Mouse (Mus musculus) kidney, adult 11 months (tissue): ENCODE results near the gene Ndufv1.
A peak's percentile ranks its signal among the peaks of the same experiment; 100 is the strongest.
"Not testable (repeated sequence)": the region's sequence is repeated elsewhere in the genome, so short reads cannot be mapped to it uniquely, and the experiment has no call there.

Experiments used
- DNase-seq: peaks from one replicate; pipeline ENCODE4 v3.0.0; 2022

Gene Ndufv1

GRCm38 (mm10) chr19:4012432-4013022 is at the start of gene Ndufv1:
Gene Ndufv1, minus strand, starts transcription at chr19:4012806.
- DNase-seq, result peak; percentile 99

DNA sequence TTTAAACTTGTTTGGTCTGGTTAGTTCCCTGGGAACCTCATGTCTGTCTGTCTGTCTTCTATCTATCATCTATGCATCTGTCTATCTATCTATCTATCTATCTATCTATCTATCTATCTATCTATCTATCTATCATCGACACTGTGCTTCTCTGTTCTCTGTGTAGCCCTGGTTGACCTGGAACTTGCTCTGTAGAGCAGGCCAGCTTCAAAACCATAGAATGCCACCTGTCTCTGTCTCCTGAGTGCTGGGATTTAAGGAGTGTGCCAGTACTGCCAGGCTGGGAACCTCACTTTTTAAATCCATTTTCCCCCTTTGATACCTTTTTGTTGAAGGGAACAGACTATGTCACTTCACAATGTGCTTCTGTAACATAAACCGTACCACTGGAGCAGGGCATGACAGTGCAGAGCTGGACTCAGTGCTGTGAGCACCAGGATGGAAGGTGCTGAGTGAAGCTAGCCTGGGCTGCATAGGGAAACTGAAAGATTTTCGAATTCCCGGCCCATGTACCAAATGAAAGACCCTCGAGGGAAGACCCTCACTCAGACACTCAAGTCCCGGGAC is 48.4 kb upstream of the Ndufv1 start:
- no peak for DNase-seq

- DNase-seq, result not testable (repeated sequence)
Measured at GRCm38 (mm10) chr19:4060044-4060898, 47.7 kb upstream of the Ndufv1 start.

- no peak for DNase-seq
Measured at GRCm38 (mm10) chr19:4059069-4059740, 46.6 kb upstream of the Ndufv1 start, which contains the start of gene Gstp3. Gene Gstp3, minus strand, starts transcription at chr19:4059569.

GRCm38 (mm10) chr19:4058581-4058980 is 46.0 kb upstream of the Ndufv1 start:
- DNase-seq, result no peak

- no peak for DNase-seq
Measured at GRCm38 (mm10) chr19:4057962-4058361, 45.4 kb upstream of the Ndufv1 start.

- DNase-seq, result no peak
Measured at GRCm38 (mm10) chr19:4057389-4057788, 44.8 kb upstream of the Ndufv1 start.

DNA sequence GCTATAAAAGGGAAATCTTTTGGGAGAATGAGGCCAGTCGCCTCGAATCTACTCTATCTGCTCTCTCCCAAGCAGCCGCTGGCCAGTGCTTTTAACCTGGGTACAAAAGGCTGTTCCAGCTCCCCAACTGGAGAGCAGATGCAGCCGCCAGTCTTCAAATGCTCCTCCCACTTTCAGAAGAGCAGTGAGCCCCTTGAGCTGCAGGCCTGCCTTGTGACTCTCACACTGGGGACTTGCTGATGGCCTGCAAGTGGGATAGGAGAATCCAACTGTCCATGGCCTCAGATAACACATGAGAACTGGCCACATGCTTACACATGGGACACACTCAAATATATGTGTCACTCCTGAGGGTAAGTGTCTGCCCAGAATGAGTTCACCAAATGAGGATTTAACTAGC is 44.1 kb upstream of the Ndufv1 start:
- peak; percentile 21 for DNase-seq

DNA sequence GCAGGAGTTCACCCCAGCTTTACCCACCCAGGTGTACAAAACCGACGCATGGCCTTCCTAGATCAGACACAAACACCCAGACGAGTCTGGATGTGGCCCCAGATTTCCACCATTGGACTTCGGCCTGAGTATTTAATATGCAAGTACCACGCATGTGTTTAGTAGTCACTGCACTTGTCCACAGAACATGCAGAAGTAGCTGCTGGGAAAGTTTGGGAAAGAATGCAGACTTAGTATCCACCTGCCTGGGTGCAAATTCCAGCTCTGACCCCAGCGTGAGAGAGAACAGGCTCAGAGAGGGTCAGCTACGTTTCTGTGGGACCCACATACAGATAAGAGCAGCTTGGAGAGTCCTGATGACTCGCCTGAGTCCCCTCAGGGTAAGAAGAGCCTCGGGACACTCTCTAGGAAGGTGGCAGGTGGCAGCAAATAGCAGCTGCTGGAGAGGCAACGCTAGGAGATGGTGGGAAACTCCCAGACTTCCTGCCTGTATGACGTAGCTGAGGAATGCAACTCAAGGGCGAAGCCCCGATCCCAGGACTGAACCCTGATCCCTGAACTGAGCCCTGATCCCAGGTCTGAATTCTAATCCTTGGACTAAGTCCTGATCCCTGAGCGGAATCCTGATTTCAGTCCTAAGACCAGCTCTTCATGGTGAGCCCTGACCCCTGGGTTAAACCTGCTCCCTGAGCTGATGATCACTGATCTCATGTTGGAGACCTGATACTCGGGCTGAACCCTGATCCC is 43.5 kb upstream of the Ndufv1 start:
- DNase-seq, result peak; percentile 57

DNA sequence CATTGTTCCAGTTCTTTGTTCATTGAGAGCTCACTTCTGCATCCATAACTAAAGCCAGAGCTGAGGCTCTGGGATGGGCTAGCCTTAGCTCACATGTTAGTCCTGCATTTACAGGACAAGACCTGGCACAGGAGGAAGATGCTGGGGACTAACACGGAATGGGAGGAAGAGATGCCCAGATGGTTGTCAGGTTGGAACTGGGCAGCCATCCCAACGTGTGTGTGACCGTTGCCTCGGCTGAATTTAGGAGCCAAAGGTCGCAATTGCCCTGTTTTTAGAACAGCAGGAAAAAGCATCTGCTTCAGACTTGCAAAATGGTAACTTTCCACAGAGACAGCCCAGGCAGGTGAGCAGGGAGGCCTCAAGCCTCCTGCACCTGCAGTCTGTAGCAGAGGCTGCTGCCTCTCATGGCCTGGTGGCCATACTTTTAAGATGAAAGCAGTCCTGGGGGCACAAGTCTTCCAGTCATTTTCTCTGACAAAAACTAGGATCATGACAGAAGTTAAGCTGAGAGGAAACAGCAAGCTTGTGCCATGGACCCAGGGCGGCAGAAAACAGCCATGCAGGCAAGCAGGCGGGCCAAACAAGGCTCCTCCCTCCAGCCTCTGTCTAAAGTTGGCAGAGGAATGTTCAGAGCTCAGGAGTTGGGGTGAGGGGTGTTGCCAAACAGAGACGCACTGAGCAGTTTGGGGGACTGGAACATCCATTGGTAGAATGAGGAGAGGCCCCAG is 42.8 kb upstream of the Ndufv1 start:
- peak; percentile 76 for DNase-seq

GRCm38 (mm10) chr19:4054613-4055012 is 42.0 kb upstream of the Ndufv1 start:
- no peak for DNase-seq

DNA sequence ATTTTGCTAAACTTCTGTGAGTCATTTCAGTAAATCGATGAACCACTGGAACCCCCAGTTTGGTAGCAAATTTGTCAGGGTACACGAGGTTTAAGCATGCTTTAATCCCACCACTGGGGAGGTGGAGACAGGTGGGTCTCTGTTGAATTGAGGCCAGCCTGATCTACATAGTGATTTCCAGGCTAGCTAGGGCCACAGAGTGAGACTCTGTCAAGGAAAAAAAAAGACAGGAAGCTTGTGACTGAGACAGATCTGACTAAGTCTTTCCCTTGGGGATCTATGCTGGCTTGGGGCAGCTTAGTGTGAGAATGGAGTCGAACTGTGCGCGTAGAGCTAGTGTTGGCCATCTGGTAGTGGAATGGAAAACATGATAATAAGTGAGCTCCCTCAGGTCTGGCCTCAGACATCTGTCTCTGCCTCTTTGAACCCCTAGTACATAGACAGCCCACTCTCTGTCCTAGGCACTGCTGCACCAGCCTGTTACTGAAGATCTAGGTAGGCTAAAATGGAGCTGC is 40.0 kb upstream of the Ndufv1 start:
- no peak for DNase-seq

DNA sequence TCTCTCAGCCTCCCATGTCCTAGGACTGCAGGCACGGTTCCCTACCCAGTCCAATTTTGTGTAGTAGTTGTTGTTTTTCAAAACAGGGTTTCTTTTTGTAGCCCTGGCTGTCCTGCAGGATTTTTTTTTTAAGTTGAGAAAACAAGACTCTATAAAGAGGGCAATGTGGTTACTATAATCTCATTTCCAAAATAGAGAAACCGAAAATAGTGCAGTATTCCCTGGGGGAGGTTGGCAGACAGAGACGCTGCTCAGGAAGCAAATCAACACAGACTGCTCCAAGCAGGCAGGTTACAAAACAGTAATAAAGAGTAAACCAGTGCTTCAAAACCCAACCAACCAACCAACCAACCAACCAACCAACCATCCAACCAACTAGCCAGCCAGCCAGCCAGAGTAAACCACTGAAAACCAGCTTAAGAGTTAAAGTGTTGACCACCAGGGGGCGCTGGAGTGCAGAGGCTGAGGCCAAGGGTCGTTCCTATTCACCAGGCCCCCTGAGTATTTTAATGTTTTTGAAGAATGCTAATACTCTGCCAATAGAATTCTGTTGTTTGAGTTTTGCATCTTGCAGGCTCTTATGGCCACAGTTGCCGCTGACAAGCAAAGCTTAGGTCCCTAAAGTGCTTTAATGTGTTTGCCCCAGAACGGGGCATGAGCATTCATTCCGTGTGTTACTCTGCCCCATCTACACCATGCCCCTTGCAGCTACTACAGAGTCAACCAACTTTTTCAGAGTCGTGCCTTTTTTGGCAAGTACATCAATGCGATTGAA is 39.3 kb upstream of the Ndufv1 start:
- peak; percentile 37 for DNase-seq

DNA sequence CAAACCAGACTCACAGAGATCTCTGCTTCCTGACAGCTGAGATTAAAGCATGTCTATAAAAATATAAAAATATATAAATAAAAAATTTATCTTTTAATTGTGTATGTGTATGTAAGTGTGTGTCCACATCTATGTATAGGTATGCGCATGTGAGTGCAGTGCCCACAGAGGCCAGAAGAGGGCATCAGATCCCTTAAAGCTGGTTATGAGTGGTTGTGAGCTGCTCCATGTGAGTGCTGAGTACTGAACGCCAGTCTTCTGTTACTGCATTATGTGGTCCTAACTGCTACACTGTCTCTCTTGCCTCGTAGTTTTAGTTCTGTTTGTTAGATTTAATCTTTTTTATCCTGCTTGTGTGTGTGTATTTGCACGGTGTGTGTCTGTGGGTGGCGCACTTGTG is 38.4 kb upstream of the Ndufv1 start:
- no peak for DNase-seq

GRCm38 (mm10) chr19:4049069-4049468 is 36.5 kb upstream of the Ndufv1 start:
- not testable (repeated sequence) for DNase-seq

DNA sequence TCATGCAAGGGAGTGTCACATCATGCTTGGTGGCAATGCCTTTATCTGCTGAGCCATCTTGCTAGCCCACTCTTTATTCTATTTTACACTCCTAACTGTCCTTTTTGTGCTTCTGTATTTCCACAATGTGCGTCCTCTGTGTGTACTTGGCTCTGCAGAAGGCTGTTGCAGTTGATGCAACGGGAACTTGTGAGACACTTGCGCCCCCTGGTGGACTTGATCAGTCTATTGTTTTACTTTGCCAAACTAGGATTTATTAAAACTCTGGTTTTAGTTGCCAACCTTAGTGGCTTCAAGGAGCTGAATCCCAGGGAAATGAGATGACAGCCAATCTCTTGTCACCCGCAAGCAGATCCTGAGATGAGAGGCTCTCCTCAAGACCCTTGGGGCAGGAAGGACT is 35.3 kb upstream of the Ndufv1 start:
- DNase-seq, result peak; percentile 63

GRCm38 (mm10) chr19:4046866-4047254 is 34.3 kb upstream of the Ndufv1 start:
- no peak for DNase-seq

DNA sequence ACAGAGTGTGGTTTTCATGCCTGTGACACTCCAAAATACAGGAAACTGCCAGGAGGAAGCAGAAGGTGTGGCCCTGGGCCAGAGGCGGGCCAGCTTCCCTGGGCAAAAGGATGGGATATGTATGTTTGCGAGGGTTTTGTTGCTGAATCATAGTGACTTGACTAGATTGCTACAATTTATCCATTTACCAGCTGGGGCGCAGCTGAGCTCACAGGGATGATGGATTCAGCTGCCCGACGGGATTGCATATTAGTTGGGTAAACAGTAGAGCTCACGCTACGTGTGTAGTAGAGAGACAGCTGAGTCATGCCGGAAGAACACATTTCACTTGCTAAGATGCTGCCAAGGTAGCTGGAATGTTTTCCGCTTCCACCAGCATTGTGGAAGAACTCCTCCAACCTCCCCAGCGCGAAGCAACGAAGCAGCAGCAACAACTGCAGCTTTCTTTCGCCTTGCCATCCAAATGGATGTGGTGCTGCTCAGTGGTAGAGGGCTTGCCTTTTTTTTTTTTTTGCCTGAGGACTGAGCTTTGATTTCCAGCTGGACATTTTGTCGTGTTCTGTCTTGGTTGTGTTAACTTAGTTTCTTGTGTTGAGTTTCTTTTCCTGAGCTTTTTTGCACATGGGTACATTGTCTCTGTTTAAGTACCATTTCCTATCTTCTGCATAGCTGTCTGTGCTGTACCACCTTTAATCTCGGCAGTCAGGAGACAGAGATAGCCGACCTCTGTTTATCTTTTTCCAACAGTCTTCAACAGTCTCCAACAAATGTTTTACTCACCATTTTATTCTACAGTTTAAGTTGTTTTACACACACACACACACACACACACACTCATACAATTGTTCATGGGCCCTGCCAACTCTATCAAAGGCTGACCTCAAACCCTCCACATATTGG is 33.6 kb upstream of the Ndufv1 start, which contains the start of gene Gstp2:
TSS of gene Gstp2 (minus strand) at position 58 of the 900 bp plus-strand sequence.
- peak; percentile 90 for DNase-seq

DNA sequence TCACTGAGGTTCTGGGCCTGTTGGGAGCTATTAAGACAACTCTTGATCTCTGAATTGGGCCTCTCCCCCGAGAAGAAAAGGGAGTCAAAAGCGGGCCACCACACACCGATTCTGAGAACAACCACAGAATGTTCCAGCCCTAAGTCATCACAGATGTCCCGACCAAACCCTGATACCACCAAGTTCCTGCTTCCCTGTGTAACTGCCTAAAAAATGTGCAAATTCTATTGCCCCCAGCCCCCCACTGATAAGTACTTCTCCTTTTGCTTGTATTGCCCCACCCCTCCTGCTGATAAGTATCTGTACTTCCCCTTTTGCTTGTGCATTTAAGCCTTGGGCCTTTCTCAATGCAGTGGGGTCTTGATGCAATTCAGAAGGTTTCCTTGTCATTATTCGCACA is 31.5 kb upstream of the Ndufv1 start:
- DNase-seq, result not testable (repeated sequence)

GRCm38 (mm10) chr19:4042124-4042523 is 29.5 kb upstream of the Ndufv1 start:
- no peak for DNase-seq
